Mouse (Mus musculus): ENCODE measurements around the gene Acads. TPM values are rescaled to one million over a fixed set of nuclear protein-coding genes. Genes with fewer than 3 reads are reported as not detected.

Acads gene
- polyA plus RNA-seq, 1 experiment: 95.9 TPM

GRCm38 (mm10) chr5:115142166-115142697, 23.1 kb upstream of the Acads start:
- no peak overlapping the region for H3K4me3 ChIP-seq (ENCODE audit: low read depth, low read length)
- H3K36me3 ChIP-seq (ENCODE audit: control insufficient read depth, insufficient read depth, low read length): peaks cover 28% of the 10 kb centered on the region
- TF ChIP-seq CTCF (IDR thresholded peaks at IDR 0.05; ENCODE audit: extremely low read depth, insufficient read length, insufficient replicate concordance, low read depth, low read length): no peak
- TF ChIP-seq POLR2A (IDR thresholded peaks at IDR 0.05; ENCODE audit: low read depth, low read length): no peak
- H3K4me1 ChIP-seq (ENCODE audit: control insufficient read depth, insufficient read depth, insufficient read length, low read length): no peaks in the 10 kb centered on the region
- 89% methylated on average over 9 of the region's 9 CpGs for WGBS
- H3K27me3 ChIP-seq (ENCODE audit: control insufficient read depth, insufficient read depth, low read length): no peaks in the 10 kb centered on the region
- H3K27ac ChIP-seq (ENCODE audit: insufficient read depth, low read depth, low read length): no peak overlapping the region

- H3K4me1 ChIP-seq (ENCODE audit: control insufficient read depth, insufficient read depth, insufficient read length, low read length): no peaks in the 10 kb centered on the region
- TF ChIP-seq CTCF (IDR thresholded peaks at IDR 0.05; ENCODE audit: extremely low read depth, insufficient read length, insufficient replicate concordance, low read depth, low read length): no peak
- TF ChIP-seq POLR2A (IDR thresholded peaks at IDR 0.05; ENCODE audit: low read depth, low read length): no peak
- H3K27me3 ChIP-seq (ENCODE audit: control insufficient read depth, insufficient read depth, low read length): no peaks in the 10 kb centered on the region
- peaks cover 13% of the 10 kb centered on the region for H3K36me3 ChIP-seq (ENCODE audit: control insufficient read depth, insufficient read depth, low read length)
- no peak overlapping the region for H3K4me3 ChIP-seq (ENCODE audit: low read depth, low read length)
- no peak overlapping the region for H3K27ac ChIP-seq (ENCODE audit: insufficient read depth, low read depth, low read length)
- 66% methylated on average over 3 of the region's 3 CpGs for WGBS
These were observed 21.6 kb upstream of the Acads start for GRCm38 (mm10) chr5:115140726-115141125.

- TF ChIP-seq CTCF (IDR thresholded peaks at IDR 0.05; ENCODE audit: extremely low read depth, insufficient read length, insufficient replicate concordance, low read depth, low read length) (no peak), POLR2A (IDR thresholded peaks at IDR 0.05; ENCODE audit: low read depth, low read length) (no peak)
- 72% methylated on average over 4 of the region's 4 CpGs for WGBS
- Histone ChIP-seq H3K36me3 (ENCODE audit: control insufficient read depth, insufficient read depth, low read length) (0 out of 2 replicates have a peak, but pooled peaks cover 1% of the 10 kb centered on the region), H3K27ac (ENCODE audit: insufficient read depth, low read depth, low read length) (no peak overlapping the region), H3K4me3 (ENCODE audit: low read depth, low read length) (no peak overlapping the region), H3K4me1 (ENCODE audit: control insufficient read depth, insufficient read depth, insufficient read length, low read length) (peaks cover 1% of the 10 kb centered on the region; the same call in 1 of the 2 replicates), H3K27me3 (ENCODE audit: control insufficient read depth, insufficient read depth, low read length) (no peaks in the 10 kb centered on the region)
These were observed 20.0 kb upstream of the Acads start for GRCm38 (mm10) chr5:115139124-115139523.

GRCm38 (mm10) chr5:115134234-115135165, 15.4 kb upstream of the Acads start, which contains the start of gene Unc119b:
Gene Unc119b, minus strand, starts transcription at chr5:115134975.
- H3K27me3 ChIP-seq (ENCODE audit: control insufficient read depth, insufficient read depth, low read length): no peaks in the 10 kb centered on the region
- H3K36me3 ChIP-seq (ENCODE audit: control insufficient read depth, insufficient read depth, low read length): peaks cover 6% of the 10 kb centered on the region
- H3K4me3 ChIP-seq (ENCODE audit: low read depth, low read length): peak within 1 kb of the TSS; percentile 98
- peak within 1 kb of the TSS; percentile 47; the same call in 1 of the 2 replicates for H3K27ac ChIP-seq (ENCODE audit: insufficient read depth, low read depth, low read length)
- peaks cover 5% of the 10 kb centered on the region for H3K4me1 ChIP-seq (ENCODE audit: control insufficient read depth, insufficient read depth, insufficient read length, low read length)
- no peak for TF ChIP-seq CTCF (IDR thresholded peaks at IDR 0.05; ENCODE audit: extremely low read depth, insufficient read length, insufficient replicate concordance, low read depth, low read length)
- TF ChIP-seq POLR2A (IDR thresholded peaks at IDR 0.05; ENCODE audit: low read depth, low read length): peak; percentile 29; the same call in 1 of the 2 replicates
- 1% methylated on average over 81 of the region's 81 CpGs for WGBS

- Histone ChIP-seq H3K27ac (ENCODE audit: insufficient read depth, low read depth, low read length) (peak overlapping the region; percentile 47), H3K4me3 (ENCODE audit: low read depth, low read length) (peak overlapping the region; percentile 56)
These were observed 14.4 kb upstream of the Acads start for GRCm38 (mm10) chr5:115133358-115134066.

GRCm38 (mm10) chr5:115132465-115132864, 13.3 kb upstream of the Acads start:
- Histone ChIP-seq H3K27ac (ENCODE audit: insufficient read depth, low read depth, low read length) (peak overlapping the region; percentile 47), H3K27me3 (ENCODE audit: control insufficient read depth, insufficient read depth, low read length) (no peaks in the 10 kb centered on the region), H3K4me1 (ENCODE audit: control insufficient read depth, insufficient read depth, insufficient read length, low read length) (peaks cover 8% of the 10 kb centered on the region), H3K36me3 (ENCODE audit: control insufficient read depth, insufficient read depth, low read length) (peaks cover 13% of the 10 kb centered on the region), H3K4me3 (ENCODE audit: low read depth, low read length) (peak overlapping the region; percentile 35)
- no peak for TF ChIP-seq POLR2A (IDR thresholded peaks at IDR 0.05; ENCODE audit: low read depth, low read length)
- TF ChIP-seq CTCF (IDR thresholded peaks at IDR 0.05; ENCODE audit: extremely low read depth, insufficient read length, insufficient replicate concordance, low read depth, low read length): no peak
- WGBS: 84% methylated on average over 8 of the region's 8 CpGs

More at GRCm38 (mm10) chr5:115133358-115134066, 14.4 kb upstream of the Acads start:
- Histone ChIP-seq H3K36me3 (ENCODE audit: control insufficient read depth, insufficient read depth, low read length) (peaks cover 9% of the 10 kb centered on the region), H3K4me1 (ENCODE audit: control insufficient read depth, insufficient read depth, insufficient read length, low read length) (peaks cover 5% of the 10 kb centered on the region), H3K27me3 (ENCODE audit: control insufficient read depth, insufficient read depth, low read length) (no peaks in the 10 kb centered on the region)
- WGBS: 50% methylated on average over 6 of the region's 6 CpGs
- no peak for TF ChIP-seq POLR2A (IDR thresholded peaks at IDR 0.05; ENCODE audit: low read depth, low read length)

Measured in small intestine, adult 2 months (tissue).